Mouse (Mus musculus): ENCODE measurements around the gene Stra6l.

- TF ChIP-seq CTCF (IDR thresholded peaks at IDR 0.05; ENCODE audit: extremely low read depth, insufficient read depth, insufficient read length, insufficient replicate concordance): peak; percentile 42; the same call in 1 of the 2 replicates
- TF ChIP-seq POLR2A (IDR thresholded peaks at IDR 0.05; ENCODE audit: low read depth, low read length): no peak
Measured at GRCm38 (mm10) chr4:45844355-45844754, 4.1 kb upstream of the Stra6l start.
